Mouse (Mus musculus) testis, adult 2 months (tissue): ENCODE measurements at regions not wholly inside any gene's neighbourhood (a gene's known extent, or its start where the extent isn't known, plus 50 kb on each side); places are given as distances from the start of the nearest gene placed in this dataset.

ENCODE experiments used
- CTCF ChIP-seq: fragments of 200-500 bp; IDR thresholded peaks from 2 replicates; pipeline ENCODE4 v1.5.1; 2012; ENCODE audit warnings: low read depth, mild to moderate bottlenecking, inconsistent platforms, low read length, moderate library complexity; ENCODE audit not compliant: control insufficient read depth, insufficient read depth, insufficient replicate concordance
- POLR2A ChIP-seq: fragments of 200-500 bp; IDR thresholded peaks from 2 replicates; pipeline ENCODE4 v1.6.1; 2012; ENCODE audit warnings: low read depth, mild to moderate bottlenecking, inconsistent platforms, low read length, moderate library complexity; ENCODE audit not compliant: control insufficient read depth

DNA sequence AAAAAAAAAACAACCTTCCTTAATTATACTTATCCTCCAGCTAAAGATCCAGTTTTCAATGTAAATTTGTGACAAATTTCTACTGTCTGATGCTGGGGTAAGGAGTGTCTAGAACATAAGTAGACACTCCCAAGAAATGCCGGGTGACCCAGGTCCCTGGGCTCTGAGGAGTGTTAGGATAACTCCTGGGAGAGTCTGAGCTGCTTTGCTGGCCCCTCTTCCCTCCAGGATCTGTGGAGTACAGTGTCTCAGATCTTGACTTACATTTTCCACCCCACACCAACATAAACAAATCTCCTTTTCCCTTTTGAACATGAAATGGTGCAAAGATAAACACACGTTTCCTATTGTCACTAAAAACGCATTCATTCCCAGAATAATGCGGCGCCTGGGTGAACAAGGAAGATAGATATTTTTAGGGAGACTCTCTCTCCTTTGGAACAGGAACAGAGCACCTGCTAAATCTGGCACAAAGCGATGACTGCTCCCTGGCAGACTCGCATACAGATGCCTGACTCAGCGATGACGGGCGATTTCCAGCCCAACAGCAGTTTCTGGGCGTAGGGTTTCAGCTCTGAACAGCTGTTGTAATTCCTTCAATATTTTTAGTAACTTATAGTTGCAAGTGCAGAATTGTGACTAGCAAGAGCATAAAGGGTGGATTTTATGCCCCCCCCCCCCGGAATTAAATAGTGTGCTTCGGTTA, 91.3 kb downstream of the Cavin4 start:
- TF ChIP-seq POLR2A = no peak
- no peak for TF ChIP-seq CTCF
